Mouse (Mus musculus): ENCODE measurements around the gene Cmtm7.

The Cmtm7 gene

DNA sequence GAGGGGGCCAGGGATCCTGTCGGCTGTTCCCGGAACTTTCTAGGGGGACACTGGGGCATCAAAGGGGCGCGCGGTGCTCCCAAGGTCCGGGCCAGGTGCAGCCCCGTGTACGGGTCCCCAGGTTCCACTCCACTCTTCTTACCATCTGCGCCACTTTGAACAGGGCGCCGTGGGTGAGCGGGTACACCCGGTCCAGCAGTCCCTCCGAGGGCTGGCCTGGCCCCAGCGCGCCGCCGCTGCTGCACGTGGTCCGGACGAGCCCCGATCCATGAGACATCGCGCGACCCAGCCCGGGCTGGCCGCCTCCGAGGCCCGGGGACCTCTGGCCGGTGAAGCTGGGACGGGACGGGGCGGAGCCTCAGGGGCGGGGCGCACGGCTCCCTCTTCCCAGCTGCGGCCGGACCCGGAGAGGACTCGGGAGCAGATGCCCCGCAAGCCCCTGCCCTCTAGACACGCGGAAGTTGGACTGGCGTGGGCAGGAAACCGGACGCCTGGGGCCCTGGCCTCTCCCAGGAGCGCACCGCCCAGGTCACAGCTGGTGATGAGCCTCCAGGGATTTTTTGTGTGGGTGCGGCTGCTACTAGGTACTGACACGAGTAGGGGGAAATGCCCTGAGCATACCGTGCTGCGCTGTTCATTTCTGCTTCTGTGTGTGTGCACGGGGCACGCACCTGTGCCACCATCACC, at the start of gene Cmtm7:
Gene Cmtm7 (minus strand): TSS at position 331 of the 687 bp plus-strand sequence.
- no peak for DNase-seq

DNA sequence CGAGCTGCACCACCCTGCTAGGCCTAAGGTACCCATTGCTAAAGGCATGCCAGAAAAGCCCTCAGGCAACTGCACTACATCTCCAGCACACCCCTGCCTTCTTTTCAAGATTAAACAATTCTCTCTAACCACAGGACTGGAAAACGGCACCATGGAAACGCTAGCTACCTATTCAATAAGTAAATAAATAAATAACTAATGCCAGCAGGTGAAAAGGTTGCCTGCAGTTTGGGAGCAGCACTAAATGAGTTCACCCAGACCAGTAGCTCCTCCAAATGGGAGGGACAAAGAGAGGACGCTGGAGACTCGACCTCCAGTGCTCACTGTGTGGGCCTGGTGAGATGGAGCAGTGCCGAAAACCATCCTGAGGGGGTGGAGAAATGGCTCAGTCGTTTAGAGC, 48.7 kb upstream of the Cmtm7 start:
- no peak for DNase-seq

DNA sequence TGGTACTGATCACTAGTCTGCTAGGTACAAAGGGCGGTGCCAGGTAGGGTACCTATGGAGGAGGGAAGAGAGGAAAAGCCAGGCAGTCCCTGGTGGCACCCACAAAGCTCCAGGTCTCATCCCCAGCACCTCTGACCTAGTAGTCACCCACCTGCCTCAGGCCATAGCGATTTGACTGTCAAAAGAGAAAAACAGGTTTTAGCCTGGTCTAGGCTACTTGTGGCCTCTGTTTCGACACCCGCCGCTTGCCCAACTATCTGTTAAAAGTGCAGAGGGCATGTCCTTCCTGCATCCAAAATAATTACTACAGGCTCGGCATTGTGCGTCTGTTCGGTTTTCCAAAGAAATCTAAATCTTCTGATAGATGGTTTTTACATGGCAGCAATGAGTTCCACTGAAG, 48.0 kb upstream of the Cmtm7 start:
- no peak for DNase-seq

DNA sequence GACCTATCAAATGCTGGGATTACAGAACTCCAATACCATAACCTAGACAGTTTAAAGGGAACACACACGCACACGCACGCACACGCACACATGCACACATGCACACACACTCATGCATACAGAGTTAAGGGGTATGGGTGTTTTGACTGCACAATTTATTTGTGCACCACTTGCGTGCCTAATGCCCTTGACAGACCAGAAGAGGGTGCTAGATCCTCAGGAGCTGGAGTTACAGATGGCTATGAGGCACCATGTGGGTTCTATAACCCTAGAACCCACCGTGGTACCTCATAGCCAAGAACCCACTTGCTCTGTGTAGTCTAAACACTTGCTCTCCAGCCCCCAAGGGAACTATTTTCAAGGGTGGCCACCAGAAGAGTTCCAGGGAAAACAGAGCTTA, 46.7 kb upstream of the Cmtm7 start:
- DNase-seq = no peak

DNA sequence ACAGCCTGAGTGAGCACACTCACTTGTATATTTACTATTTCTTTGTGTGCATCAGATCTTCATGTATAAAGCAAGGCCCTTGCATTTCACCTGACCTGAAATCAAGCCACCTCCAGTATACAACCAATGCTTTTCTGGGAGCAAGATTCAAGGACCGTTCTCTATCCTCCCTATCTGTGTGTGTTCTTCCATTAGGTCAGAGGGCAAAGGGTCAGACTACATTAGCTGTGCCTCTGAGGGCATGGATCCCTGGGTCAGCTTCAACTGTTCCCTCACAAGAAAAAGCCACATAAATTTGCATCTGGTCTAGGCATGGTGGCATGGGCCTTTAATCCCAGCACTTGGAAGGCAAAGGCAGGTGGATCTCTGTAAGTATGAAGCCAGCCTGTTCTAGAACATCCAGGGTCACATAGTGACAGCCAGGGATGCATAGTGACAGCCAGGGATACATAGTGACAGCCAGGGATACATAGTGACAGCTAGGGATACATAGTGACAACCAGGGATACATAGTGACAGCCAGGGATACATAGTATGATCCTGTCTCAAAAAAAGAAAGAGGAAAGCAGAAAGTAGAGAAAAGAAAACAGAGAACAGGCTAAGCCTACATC, 45.7 kb upstream of the Cmtm7 start:
- DNase-seq = no peak

DNA sequence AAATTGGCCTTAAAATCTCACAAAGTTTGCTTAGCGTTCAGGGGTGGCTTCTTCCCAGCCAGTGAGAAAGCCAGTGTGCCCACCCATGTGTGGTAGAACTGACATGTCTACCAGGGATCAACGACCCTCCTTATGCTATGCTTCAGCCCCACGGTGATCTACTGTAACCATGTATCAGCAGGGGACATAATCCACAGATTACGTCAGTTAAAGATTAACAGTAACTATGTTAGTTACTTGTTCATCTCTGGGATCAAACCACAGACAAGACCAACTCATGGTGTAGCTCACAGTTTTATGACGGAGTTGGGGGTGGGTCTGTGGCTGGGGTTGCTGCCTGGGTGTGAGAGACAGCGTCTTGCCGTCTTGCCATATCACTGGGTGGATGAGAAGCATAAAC, 42.5 kb upstream of the Cmtm7 start:
- no peak for DNase-seq

DNA sequence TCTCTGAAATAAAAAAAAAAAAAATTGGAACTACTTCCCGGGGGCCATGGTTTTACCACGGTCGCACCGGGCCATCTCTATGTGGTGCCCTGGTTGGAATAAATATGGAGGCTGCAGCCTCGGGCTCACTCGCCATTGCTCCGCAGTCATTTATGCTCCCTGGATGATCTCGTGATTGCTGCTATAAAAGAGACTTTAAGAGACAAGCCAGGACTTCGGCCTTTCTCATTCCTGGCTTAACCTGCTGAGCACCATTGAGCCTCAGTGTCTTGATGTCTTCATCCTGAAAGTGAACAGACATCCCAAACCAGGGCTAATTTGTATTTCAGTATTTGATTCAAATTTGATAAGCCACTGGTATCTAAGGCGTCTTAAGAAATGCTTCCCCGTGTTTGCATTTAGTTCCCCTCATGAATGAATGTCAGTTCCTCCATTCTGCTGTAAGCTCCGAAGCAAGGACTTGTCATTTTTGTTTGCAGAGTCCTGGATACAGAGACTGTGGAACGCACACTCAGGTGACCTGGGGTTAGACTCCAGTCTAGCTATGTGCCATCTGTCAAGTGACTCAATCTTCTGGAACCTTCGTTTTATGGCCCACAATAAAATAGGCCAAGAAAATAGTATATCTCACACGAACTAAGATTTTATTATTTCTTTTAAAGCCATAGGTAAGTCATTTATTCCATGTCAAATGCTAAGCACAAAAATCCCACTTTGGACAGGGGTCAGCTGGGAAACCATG, 40.1 kb upstream of the Cmtm7 start:
- DNase-seq = no peak

DNA sequence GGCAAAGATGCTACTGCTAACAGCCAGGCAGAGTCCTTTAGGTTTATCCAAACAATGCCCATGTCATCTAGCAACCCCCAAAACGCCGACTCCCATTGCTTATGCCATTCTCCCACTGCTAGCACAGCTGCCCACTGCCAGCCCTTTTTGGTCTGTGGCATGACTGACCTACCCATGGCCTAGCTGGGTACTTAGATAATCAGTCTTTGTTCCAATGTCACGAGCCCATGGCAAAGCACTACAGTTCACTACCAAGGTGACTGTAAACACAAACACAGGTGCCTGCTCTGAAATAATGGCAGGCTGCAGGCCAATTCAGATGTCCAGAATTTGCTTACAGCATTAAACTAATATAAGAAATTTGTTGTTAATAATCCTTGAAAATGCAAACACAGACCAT, 37.3 kb upstream of the Cmtm7 start:
- no peak for DNase-seq

DNA sequence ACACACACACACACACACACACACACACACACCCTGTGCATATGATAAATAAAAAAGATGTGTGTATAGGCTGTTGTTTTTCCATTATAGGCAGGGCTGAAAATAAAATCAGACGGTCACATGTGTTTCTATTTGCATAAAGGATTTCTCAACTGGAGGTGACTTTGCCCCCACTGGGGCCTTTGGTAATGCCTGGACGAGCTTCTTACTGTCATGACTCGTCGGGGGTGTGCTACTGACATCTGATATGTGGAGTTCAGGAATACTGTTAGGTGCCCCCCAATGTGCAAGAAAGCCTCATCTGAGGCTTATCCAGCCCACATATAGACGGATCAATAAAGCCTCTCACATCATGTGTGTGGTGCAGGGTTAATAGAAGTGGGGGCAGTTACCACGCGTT, 35.4 kb upstream of the Cmtm7 start:
- no peak for DNase-seq

DNA sequence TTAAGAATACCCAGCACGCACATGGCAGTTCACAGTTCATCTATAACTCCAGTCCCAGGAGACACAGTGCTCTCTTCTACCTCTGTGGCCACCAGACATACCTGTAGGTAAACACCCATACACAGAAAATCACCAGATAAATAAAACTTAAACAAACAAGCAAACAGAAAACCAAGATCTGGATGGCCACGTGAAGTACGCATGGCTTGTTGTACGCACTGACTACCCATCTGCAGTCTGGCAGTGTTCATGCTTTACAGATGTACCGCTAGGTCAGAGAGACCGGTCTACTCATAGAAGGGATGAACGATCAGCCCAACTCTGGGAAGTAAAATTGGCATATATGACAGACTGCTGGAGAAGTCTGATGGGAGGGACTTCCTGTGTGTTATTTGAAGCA, 34.5 kb upstream of the Cmtm7 start:
- no peak for DNase-seq

DNA sequence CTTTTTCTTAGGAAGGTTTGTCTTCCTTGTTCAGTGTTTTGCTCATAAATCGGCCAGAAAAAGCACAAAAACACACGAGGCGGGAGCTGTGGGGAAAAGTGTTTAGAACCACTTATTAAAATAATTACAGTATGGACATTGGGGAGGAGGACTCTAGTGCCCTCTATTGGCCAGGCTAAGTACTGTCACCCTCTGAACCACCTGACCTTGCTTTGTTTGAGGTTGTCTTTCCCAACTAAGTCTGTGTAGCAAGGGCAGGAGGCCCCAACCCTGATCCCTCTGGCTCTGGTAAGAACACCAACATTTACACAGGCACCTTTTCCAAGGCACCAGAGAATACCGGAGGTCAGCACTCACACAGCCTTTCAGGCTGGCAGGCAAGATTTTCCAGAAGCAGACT, 33.7 kb upstream of the Cmtm7 start:
- peak; percentile 48 for DNase-seq

DNA sequence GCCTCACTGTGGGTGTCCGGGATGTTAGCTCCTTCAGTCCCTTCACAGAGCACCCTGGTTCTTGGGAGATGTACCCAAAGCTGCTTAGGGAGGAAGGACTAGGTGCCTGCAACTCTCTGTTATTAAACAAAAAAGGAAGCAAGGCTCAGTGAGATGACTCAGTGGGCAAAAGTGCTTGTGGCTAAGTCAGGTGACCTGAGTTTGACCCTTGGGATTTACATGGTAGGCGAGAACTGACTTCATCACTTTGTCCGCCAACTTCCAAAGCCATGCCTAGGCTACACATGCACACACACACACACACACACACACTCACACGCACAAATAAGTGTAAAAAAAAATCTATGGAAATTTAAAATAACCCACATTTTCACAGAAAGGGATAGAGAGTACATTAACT, 30.3 kb upstream of the Cmtm7 start:
- no peak for DNase-seq

DNA sequence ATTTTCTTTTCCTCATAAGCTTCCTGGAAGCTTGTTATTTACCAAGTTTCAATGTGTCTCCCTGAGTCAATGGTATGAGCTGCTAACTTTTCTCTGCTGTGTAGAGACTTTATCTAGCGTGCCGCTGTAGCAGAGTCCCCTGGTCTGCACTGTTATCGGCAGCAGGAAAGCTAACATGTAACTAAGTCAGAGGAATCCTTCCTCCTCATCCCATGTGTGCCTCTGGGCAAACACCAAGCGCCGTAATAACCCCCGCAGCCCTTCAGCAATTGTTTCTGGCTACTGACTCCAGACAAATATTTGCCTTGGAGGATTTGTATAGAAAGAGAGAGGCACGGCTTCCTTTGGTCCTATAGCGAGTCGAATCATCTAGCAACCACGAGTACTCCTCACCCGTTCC, 29.2 kb upstream of the Cmtm7 start:
- no peak for DNase-seq

DNA sequence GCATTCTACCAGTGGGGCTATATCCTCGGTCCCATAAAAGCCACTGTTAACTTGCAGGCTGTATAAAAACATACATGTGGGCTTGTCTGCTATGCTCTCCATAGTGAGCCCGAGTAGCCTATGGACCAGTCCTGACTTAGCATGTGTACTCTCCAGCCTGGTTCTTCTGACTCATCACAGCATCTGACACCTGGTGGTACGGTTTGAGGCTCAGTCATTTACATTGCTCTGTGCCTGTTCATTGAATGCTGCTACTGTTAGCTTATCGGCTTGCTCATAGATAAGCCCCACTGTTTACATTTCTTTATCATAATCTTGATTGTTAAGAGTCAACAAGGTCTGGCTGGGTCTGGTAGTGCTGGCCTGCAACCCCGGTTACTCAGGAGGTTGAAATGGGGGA, 27.0 kb upstream of the Cmtm7 start:
- no peak for DNase-seq

DNA sequence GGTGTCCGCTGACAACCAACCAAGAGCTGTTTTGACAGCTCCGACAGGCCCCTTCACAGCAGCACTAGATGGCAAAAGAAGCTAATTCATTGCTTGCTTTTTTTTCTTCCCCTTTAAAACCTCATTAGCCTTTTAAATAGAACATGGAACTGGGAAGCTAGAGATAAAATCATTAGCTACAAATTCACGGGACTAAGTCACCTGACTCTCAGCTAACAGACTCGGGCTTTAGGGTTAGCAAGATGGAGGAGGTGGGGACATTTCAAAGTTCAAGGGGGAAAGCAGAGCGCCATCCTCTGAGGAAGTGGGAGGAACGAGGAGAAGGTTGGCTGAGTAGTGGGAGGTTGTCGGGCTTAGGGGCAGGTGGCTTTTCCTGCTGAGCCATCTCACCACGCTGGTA, 25.6 kb upstream of the Cmtm7 start:
- DNase-seq = no peak

DNA sequence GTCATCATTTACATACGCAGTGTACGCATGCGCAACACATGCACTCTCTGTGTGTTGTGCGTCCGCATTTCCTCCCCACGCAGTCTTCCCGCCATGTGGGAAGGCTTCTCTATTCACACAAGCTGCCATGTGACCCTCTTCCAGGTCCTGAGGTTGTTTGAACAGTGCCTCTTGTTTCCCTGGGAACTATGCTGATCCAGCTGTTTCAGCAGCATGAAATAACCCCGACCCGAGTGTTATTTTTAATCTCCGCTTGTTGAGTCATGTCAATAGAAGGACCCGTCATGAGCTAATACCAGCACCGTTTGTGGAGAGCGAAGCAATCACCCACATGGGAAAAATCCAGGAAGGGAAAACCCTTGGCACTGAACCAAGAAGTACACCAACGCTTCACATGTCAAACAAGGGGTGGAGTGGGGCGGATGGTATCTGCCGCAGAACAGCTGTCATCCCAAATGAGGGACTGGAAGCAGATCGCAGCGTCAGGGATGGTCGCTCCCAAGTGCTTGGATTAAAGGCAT, 23.6 kb upstream of the Cmtm7 start:
- DNase-seq = no peak

DNA sequence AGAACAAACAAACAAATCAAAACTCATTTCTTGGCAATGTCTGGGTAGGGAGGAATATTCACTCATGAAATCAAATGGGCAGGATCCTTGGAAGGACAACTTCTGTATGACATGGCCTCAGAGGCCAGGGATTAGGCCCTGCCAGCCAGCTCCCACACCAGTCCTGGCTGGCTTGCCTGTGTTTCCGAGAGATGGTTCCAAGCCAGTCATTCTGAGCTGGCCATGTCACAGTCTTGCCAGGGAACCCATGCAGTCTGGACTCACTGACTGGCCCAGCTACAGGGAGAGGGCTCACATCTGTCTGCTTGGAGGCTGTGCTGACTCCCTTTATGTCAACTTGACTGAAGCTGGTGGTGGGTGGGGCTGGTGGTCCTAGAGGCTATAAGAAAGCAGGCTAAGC, 20.5 kb upstream of the Cmtm7 start:
- no peak for DNase-seq

DNA sequence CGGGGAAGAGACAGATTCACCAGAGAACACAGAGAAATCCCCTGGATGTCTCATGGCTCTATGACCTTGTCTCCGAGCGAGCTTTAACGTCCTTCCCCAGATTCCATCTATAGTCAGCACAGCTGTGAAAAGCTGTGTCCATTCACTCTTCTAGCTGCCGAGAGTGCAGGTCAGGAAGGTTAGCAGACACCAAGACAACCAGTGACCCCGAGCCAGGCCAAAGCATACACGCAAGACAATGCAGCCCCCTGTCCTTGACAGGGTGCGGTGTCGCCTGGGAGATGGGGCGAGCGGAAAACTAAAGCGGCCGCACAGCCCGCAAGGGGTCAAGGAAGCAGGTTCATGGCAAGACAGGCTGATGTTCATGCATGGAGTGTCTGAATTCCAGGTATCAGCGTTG, 19.6 kb upstream of the Cmtm7 start:
- no peak for DNase-seq

DNA sequence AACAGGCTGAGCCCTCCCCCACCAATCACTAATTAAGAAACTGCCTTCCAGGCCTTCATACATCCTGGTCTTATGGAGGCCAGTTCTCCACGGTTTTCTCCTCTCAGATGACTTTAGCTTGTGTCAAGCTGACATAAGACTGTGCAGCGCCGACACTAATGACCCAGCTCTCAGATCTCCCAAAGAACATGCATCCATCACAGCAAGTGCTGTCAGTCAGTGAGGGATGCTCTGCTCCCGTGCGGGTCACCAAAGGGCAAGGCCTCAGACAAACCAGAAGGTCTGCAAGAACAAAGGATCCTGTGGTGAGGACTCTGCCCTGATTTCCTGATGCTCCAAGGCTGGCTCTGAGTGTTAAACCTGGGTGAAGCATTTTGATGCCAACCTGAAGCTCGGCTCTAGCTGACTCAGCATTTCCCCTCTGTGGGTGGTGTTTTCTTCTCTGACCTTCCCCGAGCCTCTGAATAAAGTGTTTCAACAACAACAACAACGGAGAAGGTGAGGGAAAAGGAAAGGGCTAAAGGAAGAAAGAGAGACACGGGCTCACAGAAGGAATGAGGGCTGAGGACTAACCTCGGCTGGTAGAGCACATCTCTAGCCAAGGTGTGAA, 17.9 kb upstream of the Cmtm7 start:
- no peak for DNase-seq

DNA sequence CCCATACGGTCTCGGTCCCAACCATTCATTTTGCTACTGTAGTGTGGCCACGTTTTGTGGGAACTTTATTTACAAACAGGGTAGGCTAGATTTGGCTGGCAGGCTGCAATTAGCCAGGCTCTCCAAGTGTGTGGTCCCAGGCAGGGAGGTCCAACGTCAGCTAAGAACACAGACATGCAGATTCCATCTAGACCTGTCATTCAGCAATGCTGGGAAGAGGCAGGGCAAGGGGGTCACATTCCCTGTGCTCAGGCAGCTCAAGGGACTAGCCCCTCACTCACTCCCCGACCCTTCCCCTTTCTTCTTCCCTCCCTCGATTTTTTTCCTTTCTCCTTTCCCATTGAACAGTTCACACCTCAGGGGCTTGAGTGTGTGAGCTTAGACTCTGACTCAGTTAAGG, 17.2 kb upstream of the Cmtm7 start:
- DNase-seq = no peak

DNA sequence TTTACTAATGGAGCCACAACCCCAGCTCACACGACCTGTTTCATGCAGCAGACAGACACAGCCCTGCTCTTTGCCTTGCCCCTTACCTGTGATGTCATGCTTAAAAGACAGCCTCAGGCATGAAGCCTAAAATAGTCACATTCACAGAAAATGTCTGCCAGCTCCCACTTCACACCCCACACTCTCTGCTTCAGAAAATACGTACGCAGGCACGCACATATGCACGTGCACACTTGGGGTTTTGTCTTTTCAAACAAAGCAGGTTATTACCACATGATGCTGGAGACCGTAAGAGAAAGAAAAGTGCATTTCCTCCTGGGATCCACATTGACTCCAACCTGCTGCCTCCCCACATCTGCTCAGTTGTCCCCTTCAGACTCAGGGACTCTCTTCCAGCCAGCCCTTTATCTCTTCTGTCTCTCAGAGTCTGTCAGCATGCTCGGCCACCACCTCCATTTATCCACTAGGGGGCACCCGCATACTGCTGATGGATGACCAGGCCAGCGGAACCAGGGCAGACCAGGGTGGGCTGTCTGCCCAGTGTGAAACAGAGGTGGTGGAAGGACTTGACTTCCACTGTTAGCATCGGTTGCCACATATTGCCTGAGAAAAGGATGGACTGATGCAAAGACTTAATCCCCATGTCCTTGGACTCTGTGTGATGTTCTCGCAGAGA, 15.8 kb upstream of the Cmtm7 start:
- DNase-seq = peak; percentile 85

DNA sequence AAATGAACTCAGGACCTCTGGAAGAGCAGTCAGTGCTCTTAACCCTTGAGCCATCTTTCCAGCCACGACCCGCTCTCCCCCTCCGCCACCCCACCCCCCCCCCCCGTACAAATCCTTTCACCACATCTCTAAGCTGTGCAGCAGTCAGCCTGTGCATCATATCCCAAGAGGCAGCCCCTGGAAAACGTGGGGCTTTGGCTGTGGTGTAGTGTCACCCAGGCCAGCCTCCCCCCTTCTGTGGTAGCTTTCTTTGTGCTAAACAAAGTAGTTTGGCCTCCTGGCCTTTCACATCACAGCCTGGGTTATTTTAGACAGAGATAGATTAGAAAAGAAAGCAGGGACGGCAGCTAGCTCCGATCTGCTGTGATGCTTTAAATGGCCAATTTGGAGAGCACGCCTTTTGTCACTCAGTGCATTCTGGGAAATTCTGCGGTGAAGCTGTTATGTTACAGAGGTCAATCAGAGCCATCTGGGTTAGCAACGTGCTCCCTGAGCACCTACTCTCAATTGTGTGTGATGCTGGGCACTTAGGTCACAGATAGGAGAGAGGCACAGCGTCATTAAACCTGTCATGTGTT, 14.9 kb upstream of the Cmtm7 start:
- no peak for DNase-seq

DNA sequence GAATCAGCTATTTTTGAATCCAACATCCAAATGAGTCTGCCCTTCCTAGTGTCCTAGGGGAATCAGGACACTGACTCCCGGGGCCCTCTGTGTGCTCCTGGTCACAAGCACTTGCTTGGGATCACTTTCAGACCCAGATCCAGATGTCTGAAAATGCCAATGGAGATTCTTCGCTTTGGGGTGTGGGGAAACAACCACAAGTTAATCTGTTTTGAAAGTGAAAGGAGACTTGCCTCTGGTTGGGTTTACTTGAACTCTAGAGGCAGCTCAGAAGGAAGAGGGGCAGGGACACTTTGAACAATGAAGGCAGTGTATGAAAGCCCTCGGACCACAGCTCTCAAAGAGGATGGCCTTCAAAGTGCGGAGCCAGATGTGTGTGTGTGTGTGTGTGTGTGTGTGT, 12.8 kb upstream of the Cmtm7 start:
- DNase-seq = no peak

Measured in cerebellum, adult 9-10 months (tissue).